Mouse (Mus musculus): ENCODE measurements around the gene Fam187a.

GRCm38 (mm10) chr11:102903654-102904053, 18.7 kb downstream of the Fam187a start:
- TF ChIP-seq CTCF (IDR thresholded peaks at IDR 0.05; ENCODE audit: low read depth) = no peak
- no peak for TF ChIP-seq EP300 (IDR thresholded peaks at IDR 0.05; ENCODE audit: low read depth)

All from liver, postnatal 0 days (tissue).